Mouse (Mus musculus) lung, adult 18-20 months (tissue): Measurements from ENCODE around the gene Scml2.
"Not testable (repeated sequence)": the region's sequence is repeated elsewhere in the genome, so short reads cannot be mapped to it uniquely, and the experiment has no call there.

ENCODE experiments used
- DNase-seq, 2 experiments: peaks; one replicate each; pipeline ENCODE4 v3.0.0; 2022; ENCODE audit warnings: mixed read lengths in 2 of 2

Gene Scml2

DNA sequence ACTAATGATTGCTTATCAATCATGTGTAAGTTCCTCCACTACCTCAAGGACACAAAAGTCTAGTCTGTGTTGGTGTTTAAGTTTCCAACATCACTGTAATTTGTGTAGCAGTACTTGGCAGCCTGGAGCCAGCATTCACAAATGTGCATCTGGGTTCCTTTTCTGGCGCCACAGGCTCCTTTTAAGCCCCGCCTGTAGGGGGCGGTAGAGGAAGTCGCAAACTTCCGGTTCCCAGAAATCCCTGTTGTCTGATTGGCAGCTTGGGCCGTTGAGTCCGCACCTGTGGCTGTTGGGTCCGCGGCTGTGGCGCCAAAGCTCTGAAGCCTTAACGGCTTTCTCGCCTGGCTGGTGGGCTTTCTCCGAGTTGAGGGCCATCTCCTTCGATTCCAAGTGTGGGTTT is at the start of gene Scml2:
Gene Scml2 (plus strand): TSS at position 301 of the 400 bp plus-strand sequence.
- DNase-seq = not testable (repeated sequence)

DNA sequence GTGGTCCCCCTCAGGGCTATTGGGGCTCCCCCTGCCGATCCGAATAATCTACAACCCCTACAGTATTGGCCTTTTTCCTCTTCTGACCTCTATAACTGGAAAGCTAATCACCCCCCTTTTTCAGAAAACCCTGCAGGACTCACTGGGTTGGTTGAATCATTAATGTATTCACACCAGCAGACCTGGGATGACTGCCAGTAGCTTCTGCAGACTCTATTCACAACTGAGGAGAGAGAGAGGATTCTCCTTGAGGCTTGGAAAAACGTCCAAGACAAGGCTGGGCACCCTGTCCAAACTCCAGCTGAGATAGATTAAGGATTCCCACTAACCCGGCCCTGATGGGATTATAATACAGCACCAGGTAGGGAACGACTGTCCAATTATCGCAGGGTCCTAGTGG is 41.4 kb upstream of the Scml2 start:
- DNase-seq = not testable (repeated sequence)

GRCm38 (mm10) chrX:161162314-161163068 is 45.5 kb downstream of the Scml2 start:
- peak; percentile 4 to 35 for DNase-seq

DNA sequence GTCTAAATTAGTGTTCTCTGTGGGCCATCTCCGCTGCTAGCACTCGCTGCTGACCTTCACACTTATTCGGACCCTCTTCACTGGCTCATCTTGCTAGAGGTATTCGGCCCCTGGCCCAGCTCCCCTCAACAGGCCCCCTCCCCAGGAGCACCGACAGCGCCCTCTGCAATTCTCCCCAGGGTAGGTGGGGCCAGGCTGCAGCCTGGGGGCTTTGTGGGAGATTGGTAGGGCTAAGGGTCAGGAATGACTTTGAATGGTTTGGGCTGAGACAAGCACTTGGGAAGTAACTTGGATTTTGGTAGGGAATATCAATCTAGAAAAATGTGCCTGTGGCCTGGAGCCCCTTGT is 46.0 kb downstream of the Scml2 start:
- no peak for DNase-seq

DNA sequence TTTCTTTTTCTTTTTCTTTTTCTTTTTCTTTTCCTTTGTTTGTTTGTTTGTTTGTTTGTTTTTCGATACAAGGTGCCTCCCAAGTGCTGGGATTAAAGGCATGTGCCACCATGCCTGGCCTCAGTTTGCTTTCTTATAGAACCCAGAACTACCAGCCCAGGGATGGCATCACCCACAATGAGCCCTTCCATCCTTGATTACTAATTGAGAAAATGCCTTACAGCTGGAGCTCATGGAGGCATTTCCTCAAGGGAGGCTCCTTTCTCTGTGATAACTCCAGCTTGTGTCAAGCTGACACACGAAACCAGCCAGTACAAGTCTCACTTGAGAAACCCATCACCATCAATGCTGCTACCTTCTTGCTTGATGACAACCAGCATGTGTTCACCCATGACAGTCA is 170.2 kb downstream of the Scml2 start, which contains the start of gene Gm15262:
Gene Gm15262 (plus strand): TSS at position 301 of the 400 bp plus-strand sequence.
- DNase-seq = not testable (repeated sequence)
